In the genomic region with DNA sequence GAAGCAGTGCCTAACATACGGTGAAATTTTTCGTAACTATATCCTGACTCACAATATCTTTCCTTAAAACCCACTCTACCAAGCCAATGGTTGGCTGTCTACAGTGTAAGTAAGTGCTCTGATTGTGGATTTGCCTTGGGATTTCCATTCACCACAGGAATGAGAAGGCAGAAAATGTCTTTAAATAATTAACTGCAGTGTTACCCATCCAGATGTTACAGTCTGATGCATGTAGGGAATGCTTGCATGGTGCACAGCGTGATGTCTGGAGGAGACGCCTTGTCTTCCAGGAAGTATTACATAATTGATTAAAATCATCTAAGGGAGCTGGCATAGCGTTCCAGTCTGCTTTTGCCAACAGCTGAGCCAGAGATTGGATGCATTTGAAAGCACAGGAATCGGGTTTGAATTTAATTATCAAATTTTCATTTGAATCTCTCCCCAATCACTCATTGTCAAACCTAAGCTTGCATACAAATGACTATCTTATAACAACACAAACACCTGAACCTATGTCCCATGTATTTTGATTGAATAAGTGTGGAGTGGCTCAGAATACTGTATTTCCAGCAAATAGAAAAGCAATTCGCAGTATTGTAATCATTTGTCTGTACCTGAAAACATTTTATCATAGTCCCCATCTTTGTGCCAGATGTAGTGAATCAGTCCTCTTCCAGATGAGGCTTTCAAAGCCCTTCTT, we compare ENCODE assay signal across 15 mouse cellular contexts.
DNase-seq lines count a peak whose midpoint lies in the region; ATAC-seq lines count a peak whose summit lies in the region.
"Had no signal": no experiment of that assay in that cellular context is flagged by ENCODE, and none has a peak within 500 bp of the region (broad histone marks: within the 10 kb centered on the region; RNA-seq: fewer than 3 reads in every experiment).

No protein-coding gene starts in this region.

- DNase-seq in kidney, adult 18-20 months: peak; percentile 2
- no peak for DNase-seq in kidney, postnatal 4 days
- no peak for DNase-seq in neural tube, embryonic 10.5 days (ENCODE audit: extremely low spot score, low spot score)
- DNase-seq in kidney, postnatal 36 days: peak; percentile 17 to 24
- DNase-seq in spleen, postnatal 14 days (ENCODE audit: low spot score in 2 of 2): no peak
- DNase-seq: adrenal gland, postnatal 36 days; cerebellum, adult 11-12 months; right cerebral cortex, postnatal 14 days; thymus, postnatal 14 days had no signal

- no peaks in the 10 kb centered on the region for H3K9me3 ChIP-seq in neural tube, embryonic 12.5 days
- H3K9me3 ChIP-seq: intestine, embryonic 15.5 days; liver, embryonic 15.5 days had no signal

- 71% methylated on average over 7 of the region's 7 CpGs for WGBS in neural tube, embryonic 12.5 days

- no peaks in the 10 kb centered on the region for H3K4me1 ChIP-seq in neural tube, embryonic 12.5 days
- H3K4me1 ChIP-seq: intestine, embryonic 15.5 days; liver, embryonic 15.5 days had no signal

- H3K9ac ChIP-seq in neural tube, embryonic 12.5 days: no peak overlapping the region
- H3K9ac ChIP-seq: intestine, embryonic 15.5 days; liver, embryonic 15.5 days had no signal

- H3K36me3 ChIP-seq in neural tube, embryonic 12.5 days: no peaks in the 10 kb centered on the region
- H3K36me3 ChIP-seq: intestine, embryonic 15.5 days; liver, embryonic 15.5 days had no signal

- H3K4me2 ChIP-seq in neural tube, embryonic 12.5 days (replicated peaks): no peak overlapping the region
- H3K4me2 ChIP-seq: intestine, embryonic 15.5 days; liver, embryonic 15.5 days had no signal

- no peaks in the 10 kb centered on the region for H3K27me3 ChIP-seq in neural tube, embryonic 12.5 days (replicated peaks)
- H3K27me3 ChIP-seq: intestine, embryonic 15.5 days; liver, embryonic 15.5 days had no signal

- H3K4me3 ChIP-seq in neural tube, embryonic 12.5 days: no peak overlapping the region
- H3K4me3 ChIP-seq: intestine, embryonic 15.5 days; liver, embryonic 15.5 days had no signal

- no peak overlapping the region for H3K27ac ChIP-seq in neural tube, embryonic 12.5 days
- H3K27ac ChIP-seq: intestine, embryonic 15.5 days; liver, embryonic 15.5 days; macrophage had no signal

- ATAC-seq in neural tube, embryonic 12.5 days (ENCODE audit: low FRiP score, low read depth): peak; percentile 76
- ATAC-seq in monocyte, adult 5-6 weeks (replicated peaks; ENCODE audit: insufficient number of reproducible peaks, low FRiP score, low TSS enrichment, poor library complexity, severe bottlenecking): no peak
- ATAC-seq: CD4-positive, CD25-positive, alpha-beta regulatory T cell, adult 4 months; intestine, embryonic 15.5 days had no signal

Comparison
In these comparisons a context has a peak if more than half of its experiments do, and no peak if none do; other contexts are left out.
1. DNase-seq: peak in kidney, adult 18-20 months (single experiment) and kidney, postnatal 36 days (2 of 2); none in kidney, postnatal 4 days (0 of 2), neural tube, embryonic 10.5 days (single experiment) and spleen, postnatal 14 days (0 of 2).